In the genomic region with DNA sequence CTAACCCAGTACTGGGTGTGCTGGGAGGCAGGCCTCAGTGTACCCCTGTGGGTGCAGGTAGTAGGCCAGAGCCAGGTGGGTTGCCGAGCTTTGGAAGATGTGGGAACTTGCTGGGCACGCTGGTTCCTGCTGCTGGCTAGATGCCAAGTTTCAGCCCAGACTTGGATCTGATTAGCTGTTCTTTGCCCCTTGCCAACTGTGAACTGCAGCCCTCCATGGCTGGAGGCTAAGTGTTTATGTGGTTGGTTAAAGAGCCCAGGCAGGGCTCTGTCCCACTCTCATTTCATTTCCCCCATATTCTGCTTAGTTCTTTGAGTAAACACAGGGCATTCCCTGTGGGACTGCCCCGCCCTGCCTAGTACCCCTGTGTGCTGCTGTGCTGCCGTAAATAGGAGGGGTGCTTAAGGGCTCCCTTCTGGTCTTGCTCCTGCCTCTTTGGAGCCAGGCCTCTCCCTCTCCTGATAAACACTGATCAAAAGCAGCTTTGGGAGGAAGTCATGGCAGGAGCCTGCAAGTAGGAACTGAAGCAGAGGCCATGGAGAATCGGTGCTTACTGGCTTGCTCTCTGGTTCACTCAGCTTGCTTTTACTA, we compare ENCODE assay signal across 9 mouse cellular contexts.
DNase-seq lines count a peak whose midpoint lies in the region; ATAC-seq lines count a peak whose summit lies in the region.
"Had no signal": no experiment of that assay in that cellular context is flagged by ENCODE, and none has a peak within 500 bp of the region (broad histone marks: within the 10 kb centered on the region; RNA-seq: fewer than 3 reads in every experiment).

No protein-coding gene starts in this region.

- intact Hi-C loops in heart, postnatal 14 days (cut with DNase I), result no loop called here

- 13% methylated on average over 5 of the region's 5 CpGs for WGBS in heart, embryonic 14.5 days
- 43% methylated on average over 5 of the region's 5 CpGs for WGBS in hindbrain, embryonic 14.5 days
- WGBS in limb, embryonic 15.5 days, result 9% methylated on average over 5 of the region's 5 CpGs

- H3K9ac ChIP-seq in heart, embryonic 14.5 days (ENCODE audit: low read length), result peak overlapping the region; percentile 64
- H3K9ac ChIP-seq in hindbrain, embryonic 14.5 days, result no peak overlapping the region
- no peak overlapping the region for H3K9ac ChIP-seq in limb, embryonic 15.5 days

- no peaks in the 10 kb centered on the region for H3K27me3 ChIP-seq in heart, embryonic 14.5 days (ENCODE audit: control insufficient read depth, insufficient read depth, low read length)
- H3K27me3 ChIP-seq in hindbrain, embryonic 14.5 days (ENCODE audit: control insufficient read depth, insufficient read depth, low read length), result no peaks in the 10 kb centered on the region
- H3K27me3 ChIP-seq in limb, embryonic 15.5 days, result no peaks in the 10 kb centered on the region
- H3K27me3 ChIP-seq: Patski had no signal

- H3K4me1 ChIP-seq in heart, embryonic 14.5 days (ENCODE audit: control insufficient read depth in 2 of 2, insufficient read depth in 2 of 2, low read length in 2 of 2), result peaks cover 82 to 100% of the 10 kb centered on the region in 2 experiments
- H3K4me1 ChIP-seq in hindbrain, embryonic 14.5 days (replicated peaks; ENCODE audit: control insufficient read depth, insufficient read depth, low read length), result peaks cover 76% of the 10 kb centered on the region
- peaks cover 99% of the 10 kb centered on the region for H3K4me1 ChIP-seq in limb, embryonic 15.5 days

- no peak for ATAC-seq in heart, embryonic 14.5 days (ENCODE audit: insufficient number of reproducible peaks, insufficient read depth, low FRiP score, low read depth)
- no peak; the same call in 1 of the 2 replicates for ATAC-seq in hindbrain, embryonic 14.5 days (ENCODE audit: low FRiP score)
- ATAC-seq in limb, embryonic 15.5 days (ENCODE audit: insufficient number of reproducible peaks, low FRiP score, low TSS enrichment, low read depth), result peak; percentile 48
- ATAC-seq: Patski had no signal

- H3K4me2 ChIP-seq in heart, embryonic 14.5 days (ENCODE audit: low read length), result no peak overlapping the region
- no peak overlapping the region for H3K4me2 ChIP-seq in hindbrain, embryonic 14.5 days (replicated peaks)
- H3K4me2 ChIP-seq in limb, embryonic 15.5 days, result peak overlapping the region; percentile 14; the same call in 1 of the 2 replicates

- peak overlapping the region; percentile 37 to 53 for H3K27ac ChIP-seq in heart, embryonic 14.5 days (replicated peaks in 1 of 2; ENCODE audit: control insufficient read depth in 1 of 2, insufficient read depth in 1 of 2, low read depth in 2 of 2, low read length in 2 of 2)
- peak overlapping the region; percentile 60; the same call in 1 of the 2 replicates for H3K27ac ChIP-seq in hindbrain, embryonic 14.5 days
- peak overlapping the region; percentile 72 for H3K27ac ChIP-seq in limb, embryonic 15.5 days

- H3K9me3 ChIP-seq in heart, embryonic 14.5 days (ENCODE audit: control insufficient read depth, low read length), result no peaks in the 10 kb centered on the region
- no peaks in the 10 kb centered on the region for H3K9me3 ChIP-seq in hindbrain, embryonic 14.5 days (ENCODE audit: control insufficient read depth, low read length)
- no peaks in the 10 kb centered on the region for H3K9me3 ChIP-seq in limb, embryonic 15.5 days

- no peak for DNase-seq in heart, postnatal 14 days
- peak; percentile 64 to 67 for DNase-seq in cerebellum, postnatal 25 days
- peak; percentile 51 for DNase-seq in hindbrain, embryonic 14.5 days (ENCODE audit: low spot score)
- no peak for DNase-seq in layer of hippocampus, postnatal 25 days (ENCODE audit: extremely low spot score in 1 of 2, low spot score in 1 of 2)
- DNase-seq in left cerebral cortex, adult 18-20 months (ENCODE audit: low spot score in 2 of 2), result no peak
- DNase-seq in urinary bladder, adult 2 months (ENCODE audit: low spot score), result no peak

- no peak overlapping the region for H3K4me3 ChIP-seq in heart, embryonic 14.5 days (ENCODE audit: control insufficient read depth in 1 of 2, insufficient read depth in 1 of 2, low read depth in 1 of 2, low read length in 2 of 2)
- H3K4me3 ChIP-seq in hindbrain, embryonic 14.5 days (replicated peaks; ENCODE audit: low read length), result no peak overlapping the region
- no peak overlapping the region for H3K4me3 ChIP-seq in limb, embryonic 15.5 days

- 0 out of 2 replicates have a peak, but pooled peaks cover 3% of the 10 kb centered on the region for H3K36me3 ChIP-seq in heart, embryonic 14.5 days (ENCODE audit: control insufficient read depth, insufficient read depth, low read length)
- H3K36me3 ChIP-seq in hindbrain, embryonic 14.5 days (replicated peaks; ENCODE audit: control insufficient read depth, insufficient read depth), result no peaks in the 10 kb centered on the region
- H3K36me3 ChIP-seq in limb, embryonic 15.5 days, result no peaks in the 10 kb centered on the region

Comparison
In these comparisons a context has a peak if more than half of its experiments do, and no peak if none do; other contexts are left out.
1. DNase-seq: peak in cerebellum, postnatal 25 days (2 of 2) and hindbrain, embryonic 14.5 days (single experiment); none in heart, postnatal 14 days (0 of 2), layer of hippocampus, postnatal 25 days (0 of 2), left cerebral cortex, adult 18-20 months (0 of 2) and urinary bladder, adult 2 months (single experiment).
2. Peak in every context shown above with its lines, with median percentiles within 50 percentile points of each other: H3K27ac ChIP-seq.